Mouse (Mus musculus) liver, postnatal 0 days (tissue): ENCODE measurements around the gene Fam227b.

ENCODE experiments used
- CTCF ChIP-seq: sonication (generic); IDR thresholded peaks from 2 replicates; pipeline ENCODE4 v1.5.1; 2016; ENCODE audit warnings: antibody characterized with exemption, low read depth
- EP300 ChIP-seq: IDR thresholded peaks from 2 replicates; pipeline ENCODE4 v1.6.1; 2016; ENCODE audit warnings: antibody characterized with exemption, low read depth, mild to moderate bottlenecking

DNA sequence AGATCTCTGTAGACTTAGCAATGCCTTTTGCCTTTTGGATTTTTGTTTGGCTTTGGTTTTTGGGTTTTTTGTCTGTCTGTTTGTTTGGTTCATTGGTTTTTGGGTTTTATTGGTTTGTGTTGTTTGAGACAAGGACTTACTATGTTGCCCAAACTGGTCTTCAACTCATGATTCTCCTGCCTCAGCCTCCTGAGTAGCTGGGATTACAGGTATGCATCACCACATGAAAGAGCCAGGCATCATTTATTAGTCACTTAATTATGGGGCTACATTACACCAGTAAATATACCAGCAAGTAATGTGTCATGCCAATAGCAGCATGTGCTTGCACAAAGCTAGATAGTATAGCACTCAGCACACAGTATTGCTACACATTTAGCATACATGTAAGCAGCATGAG lies 4.1 kb downstream of the Fam227b start:
- TF ChIP-seq CTCF (no peak), EP300 (no peak)
